Mouse (Mus musculus) myocyte (in vitro differentiated cells): ENCODE measurements around the gene Fam69a. TPM values are rescaled to one million over a fixed set of nuclear protein-coding genes. Genes with fewer than 3 reads are reported as not detected.

Experiments used
- H3K27me3 ChIP-seq: one replicate; pipeline ENCODE4 v1.6.1; 2011; ENCODE audit not compliant: control insufficient read depth, insufficient read depth, insufficient read length
- H3K36me3 ChIP-seq: one replicate; pipeline ENCODE4 v1.6.1; 2011; ENCODE audit not compliant: control insufficient read depth, insufficient read depth
- H3K4me2 ChIP-seq: one replicate; pipeline ENCODE4 v1.6.1; 2011; ENCODE audit warnings: low read depth, control low read depth
- H3K4me3 ChIP-seq: one replicate; pipeline ENCODE4 v1.5.1; 2011; ENCODE audit warnings: mild to moderate bottlenecking, control low read depth, moderate library complexity
- H3K79me2 ChIP-seq: one replicate; pipeline ENCODE4 v1.6.1; 2011; ENCODE audit not compliant: control insufficient read depth, insufficient read depth
- H3ac ChIP-seq: one replicate; pipeline ENCODE4 v1.6.1; 2011; ENCODE audit not compliant: control insufficient read depth, insufficient read length
- CEBPB ChIP-seq: IDR thresholded peaks from 2 replicates; pipeline ENCODE4 v1.6.1; 2011; ENCODE audit warnings: mild to moderate bottlenecking, moderate library complexity; ENCODE audit not compliant: poor library complexity, insufficient read depth, severe bottlenecking
- E2F4 ChIP-seq: IDR thresholded peaks from one replicate; pipeline ENCODE4 v1.6.1; 2011; ENCODE audit warnings: mild to moderate bottlenecking, control low read depth, moderate library complexity; ENCODE audit not compliant: insufficient read depth
- MAX ChIP-seq: IDR thresholded peaks from one replicate; pipeline ENCODE4 v1.6.1; 2011; ENCODE audit warnings: low read depth, mild to moderate bottlenecking, control low read depth
- MYOD1 ChIP-seq, 3 experiments: IDR thresholded peaks; one replicate each; pipeline ENCODE4 v1.6.1; 2011; ENCODE audit warnings: control low read depth in 2 of 3, low read depth in 2 of 3, mild to moderate bottlenecking in 2 of 3, moderate library complexity in 1 of 3; ENCODE audit not compliant: insufficient read length in 2 of 3, control insufficient read depth in 1 of 3
- MYOG ChIP-seq, 3 experiments: IDR thresholded peaks; one replicate each; pipeline ENCODE4 v1.6.1; 2011; ENCODE audit warnings: control low read depth in 2 of 3, low read depth in 2 of 3, mild to moderate bottlenecking in 2 of 3; ENCODE audit not compliant: insufficient read length in 2 of 3, control insufficient read depth in 1 of 3, insufficient read depth in 1 of 3
- POLR2A ChIP-seq: IDR thresholded peaks from one replicate; pipeline ENCODE4 v1.6.1; 2011; ENCODE audit warnings: low read depth, mild to moderate bottlenecking, control low read depth, moderate library complexity; ENCODE audit not compliant: insufficient read length
- POLR2AphosphoS2 ChIP-seq: IDR thresholded peaks from one replicate; pipeline ENCODE4 v1.6.1; 2011; ENCODE audit warnings: low read depth, control low read depth; ENCODE audit not compliant: insufficient read length
- REST ChIP-seq: IDR thresholded peaks from one replicate; pipeline ENCODE4 v1.6.1; 2011; ENCODE audit warnings: mild to moderate bottlenecking, control low read depth, moderate library complexity; ENCODE audit not compliant: insufficient read depth, insufficient read length
- SRF ChIP-seq: IDR thresholded peaks from one replicate; pipeline ENCODE4 v1.6.1; 2011; ENCODE audit warnings: low read depth; ENCODE audit not compliant: control insufficient read depth, insufficient read length
- TCF12 ChIP-seq: IDR thresholded peaks from one replicate; pipeline ENCODE4 v1.6.1; 2011; ENCODE audit warnings: mild to moderate bottlenecking, control low read depth; ENCODE audit not compliant: poor library complexity, insufficient read depth, severe bottlenecking
- TCF3 ChIP-seq: IDR thresholded peaks from one replicate; pipeline ENCODE4 v1.6.1; 2011; ENCODE audit warnings: low read depth, control low read depth; ENCODE audit not compliant: insufficient read length
- USF1 ChIP-seq: IDR thresholded peaks from one replicate; pipeline ENCODE4 v1.6.1; 2011; ENCODE audit warnings: low read depth, mild to moderate bottlenecking, control low read depth, moderate library complexity
- polyA plus RNA-seq: library from polyadenylated mRNA; unstranded; fragments of >200 nt; fragmentation: generic; extraction: Trizol; gene quantifications from one replicate; pipeline ENCODE4 v1.2.1, GENCODE M21; 2012; ENCODE audit warnings: missing spikeins

The Fam69a gene
- polyA plus RNA-seq, 1 experiment: 8.2 TPM

GRCm38 (mm10) chr5:108015422-108015821 is 28.5 kb upstream of the Fam69a start:
- Histone ChIP-seq H3K79me2 (no peaks in the 10 kb centered on the region), H3K4me2 (peak overlapping the region; percentile 45)
- TF ChIP-seq USF1: no peak
- TF ChIP-seq TCF3: no peak
- no peak for TF ChIP-seq MAX
- no peak for TF ChIP-seq REST
- no peak for TF ChIP-seq CEBPB

GRCm38 (mm10) chr5:108014173-108014572 is 27.3 kb upstream of the Fam69a start:
- no peaks in the 10 kb centered on the region for H3K36me3 ChIP-seq
- H3K4me2 ChIP-seq: no peak overlapping the region
- H3K4me3 ChIP-seq: no peak overlapping the region
- H3K27me3 ChIP-seq: no peaks in the 10 kb centered on the region
- no peak overlapping the region for H3ac ChIP-seq
- TF ChIP-seq POLR2A (no peak), POLR2AphosphoS2 (no peak), MYOG (IDR thresholded peaks at IDR 0.05; ENCODE audit: control insufficient read depth in 1 of 3, insufficient read depth in 1 of 3, insufficient read length in 2 of 3, low read depth in 2 of 3) (no peak), TCF12 (no peak), REST (no peak), MAX (no peak), USF1 (no peak), TCF3 (no peak), E2F4 (no peak), CEBPB (no peak), MYOD1 (IDR thresholded peaks at IDR 0.05; ENCODE audit: control insufficient read depth in 1 of 3, insufficient read length in 2 of 3, low read depth in 2 of 3) (no peak), SRF (no peak)
- no peaks in the 10 kb centered on the region for H3K79me2 ChIP-seq

More at GRCm38 (mm10) chr5:108015422-108015821, 28.5 kb upstream of the Fam69a start:
- Histone ChIP-seq H3K4me3 (no peak overlapping the region), H3K27me3 (no peaks in the 10 kb centered on the region), H3ac (no peak overlapping the region), H3K36me3 (no peaks in the 10 kb centered on the region)

- no peak overlapping the region for H3K4me2 ChIP-seq
- H3ac ChIP-seq: no peak overlapping the region
- no peaks in the 10 kb centered on the region for H3K79me2 ChIP-seq
- TF ChIP-seq CEBPB (peak; percentile 75), TCF12 (no peak)
- no peak overlapping the region for H3K4me3 ChIP-seq
- H3K36me3 ChIP-seq: no peaks in the 10 kb centered on the region
- no peaks in the 10 kb centered on the region for H3K27me3 ChIP-seq
Measured at GRCm38 (mm10) chr5:108009721-108010120, 22.8 kb upstream of the Fam69a start.

- H3K4me3 ChIP-seq: no peak overlapping the region
- no peak overlapping the region for H3K4me2 ChIP-seq
- no peak overlapping the region for H3ac ChIP-seq
- no peaks in the 10 kb centered on the region for H3K36me3 ChIP-seq
- no peak for TF ChIP-seq SRF
- no peak for TF ChIP-seq MAX
- TF ChIP-seq CEBPB: no peak
- TF ChIP-seq MYOD1 (IDR thresholded peaks at IDR 0.05; ENCODE audit: control insufficient read depth in 1 of 3, insufficient read length in 2 of 3, low read depth in 2 of 3): no peak
- TF ChIP-seq REST: no peak
- TF ChIP-seq POLR2AphosphoS2: no peak
- TF ChIP-seq E2F4: no peak
- H3K27me3 ChIP-seq: no peaks in the 10 kb centered on the region
- H3K79me2 ChIP-seq: no peaks in the 10 kb centered on the region
Measured at GRCm38 (mm10) chr5:108005134-108005533, 18.2 kb upstream of the Fam69a start.

- Histone ChIP-seq H3K79me2 (no peaks in the 10 kb centered on the region), H3ac (no peak overlapping the region), H3K36me3 (no peaks in the 10 kb centered on the region), H3K4me2 (no peak overlapping the region), H3K4me3 (no peak overlapping the region), H3K27me3 (no peaks in the 10 kb centered on the region)
- no peak for TF ChIP-seq REST
- no peak for TF ChIP-seq POLR2A
- no peak for TF ChIP-seq E2F4
- TF ChIP-seq USF1: no peak
- no peak for TF ChIP-seq TCF3
- TF ChIP-seq MYOD1 (IDR thresholded peaks at IDR 0.05; ENCODE audit: control insufficient read depth in 1 of 3, insufficient read length in 2 of 3, low read depth in 2 of 3): no peak
- TF ChIP-seq CEBPB: no peak
- no peak for TF ChIP-seq TCF12
- no peak for TF ChIP-seq SRF
- no peak for TF ChIP-seq MAX
- TF ChIP-seq MYOG (IDR thresholded peaks at IDR 0.05; ENCODE audit: control insufficient read depth in 1 of 3, insufficient read depth in 1 of 3, insufficient read length in 2 of 3, low read depth in 2 of 3): no peak
Measured at GRCm38 (mm10) chr5:108002734-108003133, 15.8 kb upstream of the Fam69a start.
